Mouse (Mus musculus) MEL (cell line): ENCODE measurements around the gene Pacs1. TPM values are rescaled to one million over a fixed set of nuclear protein-coding genes. Genes with fewer than 3 reads are reported as not detected.
A peak's percentile ranks its signal among the peaks of the same experiment; 100 is the strongest.

Experiments used
- DNase-seq: peaks from one replicate; pipeline ENCODE4 v3.0.0; 2011; ENCODE audit warnings: low read depth, low spot score
- H3K27ac ChIP-seq: 2 replicates; pipeline ENCODE4 v1.5.1; 2012; ENCODE audit warnings: low read depth, mild to moderate bottlenecking, control low read depth, low read length, moderate library complexity; ENCODE audit not compliant: control insufficient read depth
- H3K27me3 ChIP-seq, 2 experiments: fragments of 150-350 bp in 1 of 2; sonication (generic) in 1 of 2; 2 replicates each; pipeline ENCODE4 v1.6.1; 2012; ENCODE audit warnings: low read length in 2 of 2, mild to moderate bottlenecking in 2 of 2, improper control_type of control experiment in 1 of 2, moderate library complexity in 1 of 2; ENCODE audit not compliant: insufficient read depth in 2 of 2, control insufficient read depth in 1 of 2
- H3K36me3 ChIP-seq, 2 experiments: 2 replicates each; pipeline ENCODE4 v1.6.1; 2012 to 2014; ENCODE audit warnings: low read length in 2 of 2, improper control_type of control experiment in 1 of 2, inconsistent platforms in 1 of 2, mild to moderate bottlenecking in 1 of 2; ENCODE audit not compliant: insufficient read depth in 2 of 2, control insufficient read depth in 1 of 2
- H3K4me1 ChIP-seq, 2 experiments: fragments of 150-350 bp in 1 of 2; sonication (generic) in 1 of 2; 2 replicates each; pipeline ENCODE4 v1.6.1; 2012; ENCODE audit warnings: low read length in 2 of 2, improper control_type of control experiment in 1 of 2, mild to moderate bottlenecking in 1 of 2; ENCODE audit not compliant: insufficient read depth in 2 of 2, control insufficient read depth in 1 of 2
- H3K4me3 ChIP-seq, 2 experiments: fragments of 150-350 bp in 1 of 2; sonication (generic) in 1 of 2; 2 replicates each; pipeline ENCODE4 v1.5.1; 2012; ENCODE audit warnings: low read depth in 2 of 2, low read length in 2 of 2, mild to moderate bottlenecking in 2 of 2, moderate library complexity in 2 of 2, control low read depth in 1 of 2, improper control_type of control experiment in 1 of 2; ENCODE audit not compliant: control insufficient read depth in 1 of 2, insufficient read depth in 1 of 2
- H3K79me2 ChIP-seq: 2 replicates; pipeline ENCODE4 v1.6.1; 2012; ENCODE audit warnings: mild to moderate bottlenecking, low read length, moderate library complexity; ENCODE audit not compliant: control insufficient read depth, poor library complexity, insufficient read depth
- H3K9ac ChIP-seq: 2 replicates; pipeline ENCODE4 v1.6.1; 2012; ENCODE audit warnings: low read depth, mild to moderate bottlenecking, control low read depth, low read length, moderate library complexity; ENCODE audit not compliant: control insufficient read depth, poor library complexity, severe bottlenecking
- H3K9me3 ChIP-seq: fragments of 150-350 bp; sonication (generic); replicated peaks from 2 replicates; pipeline ENCODE4 v1.6.1; 2012; ENCODE audit warnings: mild to moderate bottlenecking, low read length, improper control_type of control experiment, moderate library complexity; ENCODE audit not compliant: insufficient read depth
- CHD1 ChIP-seq: IDR thresholded peaks from 2 replicates; pipeline ENCODE4 v1.6.1; 2012; ENCODE audit warnings: low read depth, mild to moderate bottlenecking, inconsistent platforms, low read length, improper control_type of control experiment
- CTCF ChIP-seq, 3 experiments: IDR thresholded peaks in 2 of 3; conservative IDR thresholded peaks in 1 of 3; 2 replicates each; pipeline ENCODE4 v1.5.1; 2011 to 2012; ENCODE audit warnings: low read length in 3 of 3, low read depth in 2 of 3, mild to moderate bottlenecking in 2 of 3, improper control_type of control experiment in 1 of 3, inconsistent platforms in 1 of 3, mixed read lengths in 1 of 3, moderate library complexity in 1 of 3; ENCODE audit not compliant: control insufficient read depth in 1 of 3, insufficient read depth in 1 of 3, poor library complexity in 1 of 3, severe bottlenecking in 1 of 3
- E2F4 ChIP-seq: IDR thresholded peaks from 2 replicates; pipeline ENCODE4 v1.6.1; 2011; ENCODE audit warnings: low read depth, low read length, improper control_type of control experiment, borderline replicate concordance
- ELF1 ChIP-seq: IDR thresholded peaks from 2 replicates; pipeline ENCODE4 v1.6.1; 2014; ENCODE audit warnings: low read depth, mild to moderate bottlenecking, inconsistent platforms, low read length, improper control_type of control experiment, moderate library complexity
- EP300 ChIP-seq, 2 experiments: IDR thresholded peaks; 2 replicates each; pipeline ENCODE4 v1.6.1; 2011; ENCODE audit warnings: improper control_type of control experiment in 2 of 2, low read length in 2 of 2, low read depth in 1 of 2, mild to moderate bottlenecking in 1 of 2
- ETS1 ChIP-seq: IDR thresholded peaks from 2 replicates; pipeline ENCODE4 v1.6.1; 2012; ENCODE audit warnings: low read depth, mild to moderate bottlenecking, inconsistent platforms, low read length, improper control_type of control experiment, moderate library complexity
- GATA1 ChIP-seq: IDR thresholded peaks from 2 replicates; pipeline ENCODE4 v1.6.1; 2011; ENCODE audit warnings: low read depth, low read length, improper control_type of control experiment
- JUND ChIP-seq: IDR thresholded peaks from 2 replicates; pipeline ENCODE4 v1.6.1; 2011; ENCODE audit warnings: low read depth, mild to moderate bottlenecking, improper control_type of control experiment, low read length
- KAT2A ChIP-seq: conservative IDR thresholded peaks from 2 replicates; pipeline ENCODE4 v1.6.1; 2012; ENCODE audit warnings: low read depth, low read length, improper control_type of control experiment, inconsistent platforms
- MAZ ChIP-seq: IDR thresholded peaks from 2 replicates; pipeline ENCODE4 v1.6.1; 2012; ENCODE audit warnings: low read depth, mild to moderate bottlenecking, inconsistent platforms, low read length, improper control_type of control experiment
- MEF2A ChIP-seq: IDR thresholded peaks from 2 replicates; pipeline ENCODE4 v1.6.1; 2014; ENCODE audit warnings: low read depth, mild to moderate bottlenecking, inconsistent platforms, low read length, improper control_type of control experiment; ENCODE audit not compliant: poor library complexity, insufficient replicate concordance, severe bottlenecking; ENCODE audit errors: extremely low read depth
- MYC ChIP-seq: IDR thresholded peaks from 2 replicates; pipeline ENCODE4 v1.6.1; 2011; ENCODE audit warnings: low read depth, mild to moderate bottlenecking, low read length, improper control_type of control experiment, moderate library complexity
- NRF1 ChIP-seq: IDR thresholded peaks from 2 replicates; pipeline ENCODE4 v1.6.1; 2014; ENCODE audit warnings: low read depth, mild to moderate bottlenecking, inconsistent platforms, low read length, improper control_type of control experiment, moderate library complexity; ENCODE audit not compliant: poor library complexity, insufficient read depth, severe bottlenecking
- RAD21 ChIP-seq: IDR thresholded peaks from 2 replicates; pipeline ENCODE4 v1.6.1; 2011; ENCODE audit warnings: mild to moderate bottlenecking, low read depth, low read length, improper control_type of control experiment
- RCOR1 ChIP-seq: IDR thresholded peaks from 2 replicates; pipeline ENCODE4 v1.6.1; 2012; ENCODE audit warnings: low read depth, mild to moderate bottlenecking, inconsistent platforms, low read length, improper control_type of control experiment
- SIN3A ChIP-seq: IDR thresholded peaks from 2 replicates; pipeline ENCODE4 v1.6.1; 2012; ENCODE audit warnings: low read length, improper control_type of control experiment, inconsistent platforms
- SMC3 ChIP-seq: IDR thresholded peaks from 2 replicates; pipeline ENCODE4 v1.6.1; 2011; ENCODE audit warnings: low read depth, low read length, improper control_type of control experiment
- TAL1 ChIP-seq: IDR thresholded peaks from 2 replicates; pipeline ENCODE4 v1.6.1; 2012; ENCODE audit warnings: mild to moderate bottlenecking, inconsistent platforms, low read length, moderate library complexity, mixed read lengths
- TBP ChIP-seq: IDR thresholded peaks from 2 replicates; pipeline ENCODE4 v1.8.0; 2011; ENCODE audit warnings: low read depth, low read length, improper control_type of control experiment
- USF2 ChIP-seq, 2 experiments: IDR thresholded peaks; 2 replicates each; pipeline ENCODE4 v1.6.1; 2011 to 2012; ENCODE audit warnings: improper control_type of control experiment in 2 of 2, low read length in 2 of 2, borderline replicate concordance in 1 of 2, inconsistent platforms in 1 of 2, low read depth in 1 of 2, mild to moderate bottlenecking in 1 of 2; ENCODE audit not compliant: insufficient read depth in 1 of 2
- ZC3H11A ChIP-seq: IDR thresholded peaks from 2 replicates; pipeline ENCODE4 v1.6.1; 2012; ENCODE audit warnings: low read depth, mild to moderate bottlenecking, inconsistent platforms, low read length, improper control_type of control experiment
- ZKSCAN1 ChIP-seq: IDR thresholded peaks from 2 replicates; pipeline ENCODE4 v1.6.1; 2012; ENCODE audit warnings: low read depth, mild to moderate bottlenecking, inconsistent platforms, low read length, improper control_type of control experiment, moderate library complexity
- polyA plus RNA-seq, 2 experiments: library from polyadenylated mRNA; stranded (reverse) in 1 of 2; unstranded in 1 of 2; fragments of >175 nt in 1 of 2; fragments of >200 nt in 1 of 2; gene quantifications; 2 replicates each; pipeline versions ENCODE4 v1.2.1 to v1.2.4; 2012; ENCODE audit warnings: low replicate concordance in 2 of 2, low read depth in 1 of 2; ENCODE audit not compliant: insufficient read length in 2 of 2, insufficient read depth in 1 of 2, missing spikeins in 1 of 2
- total RNA-seq: library from RNA; depleted of rRNA; stranded (reverse); fragments of 300-350 nt; gene quantifications from 2 replicates; pipeline ENCODE4 v1.2.3, GENCODE M21; 2012

Gene Pacs1
- total and polyA plus RNA-seq, 3 experiments, result 5.7 to 19.9 TPM; not detected in 1

- Histone ChIP-seq H3K27me3 (no peaks in the 10 kb centered on the region), H3K9ac (peak overlapping the region; percentile 11; the same call in 1 of the 2 replicates), H3K4me3 (no peak overlapping the region), H3K79me2 (no peaks in the 10 kb centered on the region), H3K27ac (peak overlapping the region; percentile 53), H3K9me3 (no peaks in the 10 kb centered on the region), H3K4me1 (peaks cover 6 to 8% of the 10 kb centered on the region in 2 experiments), H3K36me3 (peaks cover 0 to 14% of the 10 kb centered on the region in 2 experiments; a peak in 2 of 4 replicates)
- DNase-seq, result peak; percentile 30
- no peak for TF ChIP-seq NRF1
- TF ChIP-seq ETS1, result peak; percentile 36; the same call in 1 of the 2 replicates
- TF ChIP-seq SIN3A, result no peak
- TF ChIP-seq CHD1, result no peak
- no peak for TF ChIP-seq USF2 (IDR thresholded peaks at IDR 0.05; ENCODE audit: borderline replicate concordance in 1 of 2, insufficient read depth in 1 of 2, low read depth in 1 of 2, low read length in 2 of 2)
- peak; percentile 40; the same call in 1 of the 2 replicates for TF ChIP-seq RCOR1
- TF ChIP-seq EP300 (IDR thresholded peaks at IDR 0.05; ENCODE audit: low read depth in 1 of 2, low read length in 2 of 2), result peak in 1 of 2 experiments; percentile 40; a peak in 3 of 4 replicates
- no peak for TF ChIP-seq E2F4
- TF ChIP-seq TBP, result no peak
- no peak for TF ChIP-seq KAT2A
- TF ChIP-seq GATA1, result peak; percentile 66
Observed at GRCm38 (mm10) chr19:5170430-5170829, 102.5 kb downstream of the Pacs1 start.

- no peak overlapping the region for H3K27ac ChIP-seq
- TF ChIP-seq MYC (no peak), TAL1 (peak; percentile 12; the same call in 1 of the 2 replicates), EP300 (IDR thresholded peaks at IDR 0.05; ENCODE audit: low read depth in 1 of 2, low read length in 2 of 2) (0 out of 4 replicates have a peak, but pooled peaks of 1 of the 2 experiments have one; percentile 30)
- H3K9me3 ChIP-seq, result no peaks in the 10 kb centered on the region
- H3K27me3 ChIP-seq, result no peaks in the 10 kb centered on the region
- H3K36me3 ChIP-seq, result peaks cover 0 to 14% of the 10 kb centered on the region in 2 experiments; a peak in 2 of 4 replicates
- DNase-seq, result no peak
- no peaks in the 10 kb centered on the region for H3K79me2 ChIP-seq
- H3K4me3 ChIP-seq, result no peak overlapping the region
- H3K4me1 ChIP-seq, result peaks cover 6 to 8% of the 10 kb centered on the region in 2 experiments
- H3K9ac ChIP-seq, result no peak overlapping the region
Observed at GRCm38 (mm10) chr19:5167477-5167876, 105.4 kb downstream of the Pacs1 start.

GRCm38 (mm10) chr19:5164380-5164779 lies 108.5 kb downstream of the Pacs1 start:
- H3K27ac ChIP-seq, result no peak overlapping the region
- H3K4me3 ChIP-seq, result no peak overlapping the region
- H3K36me3 ChIP-seq, result peaks cover 0 to 3% of the 10 kb centered on the region in 2 experiments; a peak in 1 of 4 replicates
- peak; percentile 60 for DNase-seq
- H3K9me3 ChIP-seq, result no peaks in the 10 kb centered on the region
- TF ChIP-seq MEF2A (no peak), RAD21 (peak; percentile 79), CTCF (IDR thresholded peaks at IDR 0.05 in 2 of 3, conservative IDR thresholded peaks at IDR 0.05 in 1 of 3; ENCODE audit: control insufficient read depth in 1 of 3, insufficient read depth in 1 of 3, low read depth in 2 of 3, low read length in 3 of 3, poor library complexity in 1 of 3, severe bottlenecking in 1 of 3) (peak; percentile 70 to 82 (median 77)), JUND (no peak), ZKSCAN1 (no peak), SMC3 (peak; percentile 74), RCOR1 (no peak), MAZ (no peak), TAL1 (no peak), ZC3H11A (peak; percentile 70), ELF1 (no peak)
- H3K27me3 ChIP-seq, result no peaks in the 10 kb centered on the region
- no peaks in the 10 kb centered on the region; a peak in 1 of 4 replicates for H3K4me1 ChIP-seq
- H3K79me2 ChIP-seq, result no peaks in the 10 kb centered on the region
- H3K9ac ChIP-seq, result no peak overlapping the region
